Mouse (Mus musculus): Measurements from ENCODE around the gene Stard9.

The Stard9 gene

GRCm38 (mm10) chr2:120730639-120731166 is 101.8 kb downstream of the Stard9 start:
- DNase-seq: no peak

- DNase-seq: peak; percentile 92
Observed at GRCm38 (mm10) chr2:120731167-120731862, 102.4 kb downstream of the Stard9 start.

- no peak for DNase-seq
Observed at GRCm38 (mm10) chr2:120731877-120732530, 103.1 kb downstream of the Stard9 start.

- DNase-seq: peak; percentile 41
Observed at GRCm38 (mm10) chr2:120745496-120745895, 116.6 kb downstream of the Stard9 start.

- no peak for DNase-seq
Observed at GRCm38 (mm10) chr2:120748041-120748440, 119.1 kb downstream of the Stard9 start.

- DNase-seq: no peak
Observed at GRCm38 (mm10) chr2:120761922-120762321, 133.0 kb downstream of the Stard9 start.

- DNase-seq: no peak
Observed at GRCm38 (mm10) chr2:120770265-120770935, 141.5 kb downstream of the Stard9 start.

Data from cerebellum, adult 9-11 months (tissue).